Mouse (Mus musculus) lung, postnatal 36 days (tissue): ENCODE data around the gene Erap1.
"Not testable (repeated sequence)": the region's sequence is repeated elsewhere in the genome, so short reads cannot be mapped to it uniquely, and the experiment has no call there.

ENCODE experiments used
- DNase-seq: peaks from one replicate; pipeline ENCODE4 v3.0.0; 2022; ENCODE audit warnings: mixed read lengths

Erap1 gene

DNA sequence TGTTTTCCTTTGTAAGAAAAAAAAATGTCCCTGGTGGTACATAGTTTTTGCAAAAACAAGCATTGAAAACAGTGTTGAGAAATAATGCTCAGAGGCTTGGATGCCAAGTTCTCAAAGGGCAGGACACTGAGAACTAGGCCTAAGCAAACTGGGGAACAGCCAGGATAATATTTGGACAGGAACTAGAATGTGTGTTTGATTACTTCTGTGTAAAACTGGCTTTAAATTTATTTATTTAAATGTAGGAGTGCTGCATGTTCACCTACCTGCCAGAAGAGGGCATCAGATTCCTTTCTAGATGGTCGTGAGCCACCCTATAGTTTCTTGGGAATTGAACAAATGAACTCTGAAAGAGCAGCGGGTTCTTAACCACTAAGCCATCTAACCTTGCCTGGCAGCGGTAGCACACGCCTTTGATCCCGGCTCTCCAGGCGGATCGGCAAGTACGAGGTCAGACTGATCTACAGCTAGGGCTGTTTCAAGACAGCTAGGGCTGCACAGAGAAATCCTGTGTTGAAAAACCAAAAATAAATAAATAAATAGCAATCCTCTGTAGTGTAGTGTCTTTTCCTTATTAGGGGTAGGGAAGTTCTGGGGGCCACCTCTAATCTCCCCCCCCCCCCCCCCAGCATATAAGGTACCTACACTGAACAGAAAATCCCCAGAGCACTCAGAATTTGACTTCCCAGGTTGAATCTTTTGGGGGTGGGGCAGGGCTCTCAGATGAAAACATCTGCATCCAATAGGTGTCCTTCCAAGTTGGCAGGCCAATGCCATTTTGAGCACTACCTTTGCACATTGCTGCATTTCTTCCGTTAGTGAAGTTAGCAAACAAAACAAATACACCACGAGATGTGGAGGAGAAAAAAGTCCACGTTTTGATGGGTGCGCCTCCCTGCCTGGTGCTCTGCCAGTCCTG, at the start of gene Erap1:
TSS of gene Erap1 (plus strand) at position 776 of the 919 bp plus-strand sequence.
- peak; percentile 55 for DNase-seq

DNA sequence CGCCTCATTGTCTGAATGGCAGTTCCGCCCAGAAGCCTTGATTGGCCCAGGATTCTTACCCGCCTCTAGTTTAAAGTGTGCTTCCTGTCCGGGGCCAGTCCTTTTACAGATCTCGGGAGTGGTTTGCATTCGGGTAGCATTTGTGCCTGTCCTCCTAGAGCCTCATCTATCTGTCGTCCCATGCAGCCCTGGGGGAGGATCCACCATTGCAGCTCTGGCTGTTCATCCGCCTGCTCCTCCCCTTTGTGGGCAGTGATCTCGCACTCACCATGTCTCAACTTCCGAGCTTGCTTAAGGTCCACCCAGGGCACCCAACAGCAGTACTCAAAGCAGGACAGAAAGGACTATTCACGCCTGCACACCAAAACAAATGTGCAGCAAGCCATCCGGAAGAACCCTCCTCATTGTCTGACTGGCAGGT, 48.0 kb upstream of the Erap1 start:
- DNase-seq, result peak; percentile 29

DNA sequence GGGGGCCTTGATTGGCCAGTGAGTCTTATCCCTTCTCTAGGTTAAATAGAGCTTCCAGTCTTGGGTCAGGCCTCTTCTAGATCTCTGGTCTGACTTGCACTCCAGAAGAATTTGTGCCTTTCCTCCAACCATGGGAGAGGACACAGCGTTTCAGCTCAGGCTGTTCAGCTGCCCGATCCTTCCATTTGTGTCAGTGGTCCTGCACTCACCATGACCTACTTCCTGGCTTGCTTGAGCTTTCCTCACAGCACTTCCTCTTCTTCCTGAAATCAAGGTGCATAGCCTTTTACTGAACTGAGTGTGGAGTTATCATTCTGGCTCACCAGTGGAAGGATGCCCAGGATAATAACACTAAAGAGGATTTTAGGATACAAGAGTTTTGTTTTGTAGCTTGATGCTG, 47.5 kb upstream of the Erap1 start:
- DNase-seq, result not testable (repeated sequence)

DNA sequence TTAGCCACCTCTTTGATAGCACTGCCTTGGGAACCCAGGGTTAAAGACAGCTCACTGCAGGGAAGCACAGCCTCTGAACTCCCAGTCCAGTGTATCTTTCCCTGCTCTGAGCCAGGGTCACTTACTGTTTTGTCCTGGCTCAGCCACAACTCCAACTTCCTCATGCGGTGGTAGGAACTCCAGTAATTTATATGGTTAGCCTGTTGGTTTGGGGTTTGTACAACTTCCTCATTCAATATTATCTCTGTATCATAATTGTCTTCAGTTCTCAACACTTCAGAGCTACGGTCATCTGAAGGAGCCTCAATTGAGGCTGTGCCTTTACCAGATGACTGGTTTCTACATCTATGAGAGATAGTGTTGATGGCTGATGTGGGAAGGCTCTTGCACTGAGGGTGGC, 42.3 kb upstream of the Erap1 start:
- DNase-seq, result not testable (repeated sequence)

DNA sequence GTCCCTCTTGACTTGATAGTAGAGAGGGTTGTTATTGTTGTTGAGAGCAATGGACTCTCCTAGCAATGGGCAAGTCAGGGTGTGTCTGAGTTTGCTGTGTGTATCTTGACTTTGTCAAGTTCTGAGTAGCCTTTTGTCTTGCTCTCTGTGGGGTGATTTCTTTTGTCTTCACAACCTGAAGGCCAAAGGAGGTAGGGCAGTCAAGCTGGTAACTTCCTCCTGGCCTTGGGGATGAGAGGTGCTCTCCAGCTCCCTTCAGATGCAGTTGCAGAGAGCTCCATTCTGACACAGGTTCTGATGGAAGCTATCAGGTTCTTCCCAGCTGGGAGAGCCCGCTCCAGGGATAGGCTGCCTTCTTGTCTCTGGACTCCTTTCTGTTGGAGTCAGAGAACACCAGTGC, 37.6 kb upstream of the Erap1 start:
- DNase-seq, result not testable (repeated sequence)

DNA sequence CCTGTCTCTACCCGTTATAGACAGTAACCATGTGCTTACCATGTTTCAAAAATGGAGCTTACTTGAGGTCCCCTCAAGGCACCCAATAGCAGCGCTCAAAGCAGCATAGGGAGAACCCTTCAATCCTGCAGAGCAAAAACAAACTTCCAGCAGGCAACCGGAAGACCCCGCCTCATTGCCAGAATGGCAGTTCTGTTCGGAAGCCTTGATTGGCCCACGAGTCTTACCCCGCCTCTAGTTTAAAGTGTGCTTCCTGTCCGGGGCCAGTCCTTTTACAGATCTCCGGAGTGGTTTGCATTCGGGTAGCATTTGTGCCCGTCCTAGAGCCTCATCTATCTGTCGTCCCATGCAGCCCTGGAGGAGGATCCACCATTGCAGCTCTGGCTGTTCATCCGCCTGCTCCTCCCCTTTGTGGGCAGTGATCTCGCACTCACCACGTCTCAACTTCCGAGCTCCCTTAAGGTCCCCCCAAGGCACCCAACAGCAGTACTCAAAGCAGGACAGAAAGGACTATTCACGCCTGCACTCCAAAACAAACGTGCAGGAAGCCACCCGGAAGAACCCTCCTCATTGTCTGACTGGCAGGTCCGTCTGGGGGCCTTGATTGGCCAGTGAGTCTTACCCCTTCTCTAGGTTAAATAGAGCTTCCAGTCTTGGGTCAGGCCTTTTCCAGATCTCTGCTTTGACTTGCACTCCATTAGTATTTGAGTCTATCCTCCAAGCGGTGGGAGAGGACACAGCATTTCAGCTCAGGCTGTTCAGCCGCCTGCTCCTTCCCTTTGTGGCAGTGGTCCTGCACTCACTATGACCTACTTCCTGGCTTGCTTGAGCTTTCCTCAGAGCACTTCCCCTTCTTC, 22.0 kb upstream of the Erap1 start:
- peak; percentile 91 for DNase-seq

DNA sequence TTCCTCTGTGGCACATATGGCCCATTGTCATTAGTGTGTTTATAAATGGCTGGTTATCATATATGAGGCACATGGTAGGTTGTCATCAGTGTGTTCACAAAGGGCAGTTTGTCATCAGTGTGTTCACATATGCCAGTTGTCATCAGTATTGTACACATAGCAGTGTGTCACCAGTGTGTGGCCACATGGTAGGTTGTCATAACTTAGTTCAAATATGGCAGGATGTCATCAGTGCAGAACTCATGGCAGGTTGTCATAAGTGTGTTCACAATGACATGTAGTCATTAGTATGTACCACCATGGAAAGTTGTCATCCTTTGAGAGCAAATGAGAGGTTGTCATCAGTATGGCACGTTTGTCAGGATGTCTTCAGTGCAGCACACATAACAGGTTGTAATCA, 7.0 kb upstream of the Erap1 start:
- no peak for DNase-seq

DNA sequence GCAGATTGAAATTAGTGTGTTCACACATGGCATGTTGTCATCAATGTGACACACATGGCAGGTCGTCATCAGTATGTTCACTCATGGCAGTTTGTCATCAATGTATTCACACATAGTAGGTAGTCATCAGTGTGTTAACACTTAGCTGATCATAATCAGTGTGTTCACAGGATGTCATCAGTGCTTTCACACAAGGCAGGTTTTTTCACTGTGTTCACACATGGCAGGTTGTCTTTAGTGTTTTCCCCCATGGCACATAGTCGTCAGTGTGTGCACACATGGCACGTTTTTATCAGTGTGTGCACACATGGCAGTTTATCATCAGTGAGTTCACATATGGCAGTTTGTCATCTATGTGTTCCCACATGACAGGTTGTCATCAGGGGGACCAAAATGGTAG, 6.5 kb upstream of the Erap1 start:
- no peak for DNase-seq

DNA sequence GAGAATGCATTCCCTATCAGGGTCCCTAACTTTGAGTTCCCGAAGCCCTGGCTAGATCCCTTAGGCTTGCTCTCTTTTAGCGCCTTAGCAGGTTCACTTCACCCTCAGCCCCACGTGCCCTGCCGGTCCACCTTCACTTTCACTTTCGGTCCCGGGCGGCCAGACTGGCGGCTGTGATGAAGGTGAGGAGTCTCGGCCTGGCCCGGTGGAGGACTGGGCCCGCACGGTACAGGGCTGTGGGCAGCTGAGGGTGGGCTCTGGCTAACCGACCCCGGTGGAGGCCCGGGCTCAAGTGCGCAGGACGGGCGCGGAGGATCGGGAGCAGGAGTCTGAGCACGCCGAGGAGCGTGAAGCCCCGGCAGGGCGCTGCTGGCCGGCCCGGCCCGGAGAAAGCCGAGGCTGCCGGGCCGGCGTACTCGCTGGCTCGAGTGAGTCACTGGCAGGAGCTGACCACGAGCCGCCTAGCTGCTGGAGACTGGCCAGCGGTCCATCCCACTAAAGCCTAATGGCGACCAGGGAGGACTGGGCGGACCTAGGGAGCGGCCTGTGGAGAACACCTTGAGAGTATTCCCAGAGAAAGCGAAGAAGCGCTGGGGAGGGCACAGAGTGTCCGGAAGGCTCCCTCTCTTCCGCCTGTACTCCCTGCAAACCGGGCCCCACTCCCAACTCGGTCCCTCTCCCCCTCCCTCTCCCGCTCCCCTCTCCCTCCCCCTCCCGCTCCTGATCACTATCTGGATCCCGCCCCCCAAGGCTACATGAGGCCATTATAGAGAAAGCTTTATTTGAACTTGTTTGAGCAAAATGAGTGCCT, 549 bp downstream of the Erap1 start:
- DNase-seq, result peak; percentile 88

DNA sequence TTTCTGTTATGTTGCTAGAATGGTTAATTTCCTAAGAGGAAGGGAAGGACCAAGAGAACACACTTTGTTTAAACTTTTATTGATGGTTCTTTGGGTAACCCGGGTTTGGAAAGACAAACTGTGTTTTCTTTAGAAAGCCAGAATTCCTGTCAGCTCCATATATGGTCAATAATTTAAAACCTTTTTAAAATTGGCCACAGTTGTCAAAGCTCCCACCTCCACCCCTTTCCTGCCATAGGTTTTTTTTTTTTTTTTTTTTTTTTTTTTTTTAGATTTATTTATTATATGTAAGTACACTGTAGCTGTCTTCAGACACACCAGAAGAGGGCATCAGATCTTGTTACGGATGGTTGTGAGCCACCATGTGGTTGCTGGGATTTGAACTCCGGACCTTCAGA, 1.2 kb downstream of the Erap1 start:
- DNase-seq, result not testable (repeated sequence)

DNA sequence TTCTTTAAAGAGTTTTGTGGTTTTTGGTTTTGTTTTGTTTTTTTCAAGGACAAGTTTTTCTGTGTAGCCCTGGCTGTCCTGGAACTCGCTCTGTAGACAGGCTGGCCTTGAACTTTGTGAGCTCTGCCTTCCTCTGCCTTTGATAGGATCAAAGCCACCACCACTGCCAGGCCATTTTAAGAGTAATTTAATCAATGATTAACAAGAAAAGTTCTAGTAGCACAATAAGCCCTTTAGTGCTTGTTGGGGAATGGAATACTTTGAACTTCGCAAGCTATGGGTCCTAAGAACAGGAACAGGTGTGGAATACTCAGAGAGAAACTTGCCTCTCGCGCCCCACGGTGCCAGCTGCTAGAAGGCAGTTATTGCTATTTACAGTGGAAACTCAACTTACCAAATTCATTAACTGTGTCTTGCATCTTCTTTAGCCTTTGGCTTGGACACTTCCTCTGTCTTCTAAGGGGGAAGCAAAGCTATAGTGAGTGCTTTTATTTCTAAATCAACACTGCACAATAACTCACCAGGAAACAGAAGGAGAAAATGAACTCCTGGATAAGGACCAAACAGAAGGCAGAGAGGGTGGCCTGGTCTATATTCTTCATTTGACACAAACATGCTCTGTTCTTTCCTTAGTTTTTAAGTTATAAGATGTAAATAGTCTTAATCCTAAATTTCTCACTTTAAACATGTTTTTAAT, 56.3 kb downstream of the Erap1 start:
- no peak for DNase-seq

DNA sequence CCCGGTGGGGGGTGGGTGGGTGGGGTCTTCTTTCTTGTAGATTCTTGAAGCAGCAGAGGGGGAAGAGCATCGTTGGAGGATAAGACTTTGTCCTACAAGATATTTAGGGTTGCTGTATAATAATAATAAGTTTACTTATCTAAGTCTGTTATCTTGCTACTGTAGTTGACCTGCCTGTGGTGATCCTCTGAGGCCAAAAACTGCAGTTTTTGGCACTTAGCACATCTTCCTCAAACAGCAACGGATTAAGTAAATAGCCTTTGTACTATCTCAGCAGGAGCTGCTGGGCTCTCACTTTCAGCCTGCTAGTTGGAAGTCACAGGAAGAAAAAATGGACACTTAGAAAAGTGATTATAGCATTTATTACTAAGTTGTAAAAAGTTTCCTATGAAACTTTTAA, 56.9 kb downstream of the Erap1 start:
- no peak for DNase-seq

DNA sequence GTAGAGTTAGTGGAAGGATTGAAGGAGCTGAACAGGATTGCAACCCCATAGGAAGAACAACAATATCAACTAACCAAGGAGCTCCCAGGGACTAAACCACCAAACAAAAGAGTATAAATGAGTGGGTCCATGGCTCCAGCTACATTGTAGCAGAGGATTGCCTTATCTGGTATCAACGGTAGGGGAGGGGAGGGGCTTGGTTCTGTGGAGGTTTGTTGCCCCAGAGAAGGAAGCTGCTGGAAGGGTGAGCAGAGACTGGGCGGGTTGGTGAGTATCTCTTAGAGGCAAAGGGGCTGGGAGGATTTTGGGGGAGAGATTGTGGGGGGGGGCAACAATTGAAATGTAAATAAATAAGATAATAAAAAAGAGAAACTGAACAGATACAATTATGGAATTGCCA, 79.6 kb downstream of the Erap1 start:
- DNase-seq, result no peak

DNA sequence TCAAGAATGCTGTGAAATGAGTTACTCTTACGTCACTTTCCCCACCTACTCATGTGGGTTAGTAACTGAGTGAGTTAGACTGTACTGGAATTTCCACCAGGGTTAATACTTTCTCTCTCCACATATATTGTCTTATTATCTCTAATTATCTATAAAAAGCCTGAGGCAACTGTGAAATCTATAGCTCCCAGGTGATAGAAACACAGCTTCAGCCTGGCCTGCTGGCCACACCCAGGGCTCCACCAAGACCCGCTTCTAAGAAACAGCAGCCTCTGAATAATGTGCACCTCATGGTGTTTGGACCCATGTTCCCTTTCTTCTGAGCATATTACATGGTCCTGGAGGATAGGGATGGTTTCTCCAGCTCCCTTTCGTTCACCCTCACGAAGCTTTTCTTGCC, 94.4 kb downstream of the Erap1 start:
- no peak for DNase-seq

DNA sequence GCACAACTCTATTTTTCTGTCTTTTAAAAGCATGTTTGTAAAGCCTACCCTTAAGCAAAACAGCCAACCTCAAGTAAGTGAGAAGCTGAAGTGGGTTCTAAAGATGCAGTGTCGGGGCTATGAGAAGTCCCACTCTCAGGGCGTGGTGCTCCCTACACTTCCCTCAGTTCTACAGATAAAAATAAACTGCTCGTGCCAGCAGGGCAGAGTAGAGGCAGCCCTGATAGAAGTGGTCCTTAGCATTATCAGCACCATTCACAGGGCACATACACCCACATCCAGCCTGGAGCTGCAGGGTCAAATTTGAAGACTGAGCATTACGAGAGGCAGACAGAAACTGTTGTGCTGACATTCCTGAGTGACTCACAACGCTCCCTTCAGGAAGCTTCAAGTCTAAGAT, 96.5 kb downstream of the Erap1 start:
- no peak for DNase-seq

DNA sequence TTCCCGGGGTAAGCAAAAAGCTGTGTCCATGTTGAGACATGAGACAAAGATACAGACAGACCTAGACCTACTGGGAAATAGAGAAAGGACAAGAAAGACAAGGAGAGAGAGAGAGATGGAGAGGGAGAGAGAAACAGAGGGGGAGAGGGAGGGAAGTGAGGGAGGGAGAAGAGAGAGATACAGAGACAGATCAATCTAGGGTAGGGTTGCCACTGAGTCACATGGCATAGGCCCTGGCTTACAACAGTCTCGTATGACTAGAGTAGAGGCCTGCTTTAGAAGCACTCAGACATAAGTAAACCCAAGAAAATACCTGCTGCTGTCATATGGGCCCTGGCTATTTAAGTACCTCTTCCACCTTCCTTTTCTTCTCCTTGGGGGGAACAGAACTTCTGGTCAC, 97.0 kb downstream of the Erap1 start:
- no peak for DNase-seq
